Mouse (Mus musculus): ENCODE results near the gene Clca3b.

DNA sequence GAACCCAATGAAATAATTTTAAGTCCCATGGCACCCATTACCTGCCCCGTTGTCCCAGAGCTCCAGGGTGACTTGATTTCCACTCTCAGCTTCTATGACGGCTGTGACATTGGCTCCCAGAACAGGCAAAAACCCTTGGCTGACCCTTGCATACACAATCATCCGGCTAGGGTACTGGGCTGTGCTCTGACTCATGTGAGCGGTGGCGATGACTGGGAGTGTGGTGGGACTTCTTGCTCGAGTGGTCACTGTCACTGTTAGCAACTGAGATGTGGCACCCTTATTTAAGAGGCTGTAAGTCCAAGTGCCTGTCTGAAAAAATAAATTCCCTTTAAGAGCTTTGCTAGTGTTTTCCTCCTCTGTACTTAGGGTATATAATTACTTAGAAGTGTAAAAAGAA, 21.9 kb downstream of the Clca3b start:
- TF ChIP-seq CTCF (IDR thresholded peaks at IDR 0.05; ENCODE audit: borderline replicate concordance, extremely low read depth, insufficient read depth, insufficient read length) (no peak), POLR2A (IDR thresholded peaks at IDR 0.05; ENCODE audit: borderline replicate concordance, extremely low read depth, insufficient read depth, insufficient read length, poor library complexity, severe bottlenecking) (no peak)
